Mouse (Mus musculus) ZHBTc4 (cell line): Measurements from ENCODE around the gene P3h4.

Source experiments
- DNase-seq: peaks from one replicate; pipeline ENCODE4 v3.0.0-alpha.2; 2011; ENCODE audit warnings: low read depth, low spot score

The P3h4 gene

GRCm38 (mm10) chr11:100392958-100393357, 21.7 kb downstream of the P3h4 start:
- DNase-seq = no peak

GRCm38 (mm10) chr11:100391884-100392345, 22.7 kb downstream of the P3h4 start:
- no peak for DNase-seq

GRCm38 (mm10) chr11:100391081-100391883, 23.4 kb downstream of the P3h4 start:
- DNase-seq = peak; percentile 72

- DNase-seq = peak; percentile 84
Observed at GRCm38 (mm10) chr11:100389931-100390445, 24.6 kb downstream of the P3h4 start.

GRCm38 (mm10) chr11:100388588-100388987, 26.0 kb downstream of the P3h4 start:
- no peak for DNase-seq

- DNase-seq = no peak
Observed at GRCm38 (mm10) chr11:100387589-100388375, 26.9 kb downstream of the P3h4 start.

- no peak for DNase-seq
Observed at GRCm38 (mm10) chr11:100387111-100387510, 27.5 kb downstream of the P3h4 start.

GRCm38 (mm10) chr11:100386586-100386985, 28.1 kb downstream of the P3h4 start:
- peak; percentile 92 for DNase-seq

- peak; percentile 83 for DNase-seq
Observed at GRCm38 (mm10) chr11:100385016-100385415, 29.6 kb downstream of the P3h4 start.

GRCm38 (mm10) chr11:100382682-100383081, 32.0 kb downstream of the P3h4 start:
- peak; percentile 57 for DNase-seq

GRCm38 (mm10) chr11:100379311-100379710, 35.3 kb downstream of the P3h4 start:
- DNase-seq = no peak

GRCm38 (mm10) chr11:100378446-100378845, 36.2 kb downstream of the P3h4 start:
- no peak for DNase-seq

- no peak for DNase-seq
Observed at GRCm38 (mm10) chr11:100377989-100378388, 36.6 kb downstream of the P3h4 start.

- DNase-seq = peak; percentile 80
Observed at GRCm38 (mm10) chr11:100376746-100377389, 37.8 kb downstream of the P3h4 start.

GRCm38 (mm10) chr11:100376005-100376404, 38.6 kb downstream of the P3h4 start:
- peak; percentile 98 for DNase-seq

- peak; percentile 58 for DNase-seq
Observed at GRCm38 (mm10) chr11:100375127-100375526, 39.5 kb downstream of the P3h4 start.

GRCm38 (mm10) chr11:100371981-100372558, 42.6 kb downstream of the P3h4 start:
- DNase-seq = no peak

- no peak for DNase-seq
Observed at GRCm38 (mm10) chr11:100369822-100370221, 44.8 kb downstream of the P3h4 start.

- no peak for DNase-seq
Observed at GRCm38 (mm10) chr11:100369145-100369544, 45.5 kb downstream of the P3h4 start.

GRCm38 (mm10) chr11:100362979-100363562, 51.6 kb downstream of the P3h4 start:
- DNase-seq = peak; percentile 92
